ENCODE assay signal across 8 mouse cellular contexts in the genomic region with DNA sequence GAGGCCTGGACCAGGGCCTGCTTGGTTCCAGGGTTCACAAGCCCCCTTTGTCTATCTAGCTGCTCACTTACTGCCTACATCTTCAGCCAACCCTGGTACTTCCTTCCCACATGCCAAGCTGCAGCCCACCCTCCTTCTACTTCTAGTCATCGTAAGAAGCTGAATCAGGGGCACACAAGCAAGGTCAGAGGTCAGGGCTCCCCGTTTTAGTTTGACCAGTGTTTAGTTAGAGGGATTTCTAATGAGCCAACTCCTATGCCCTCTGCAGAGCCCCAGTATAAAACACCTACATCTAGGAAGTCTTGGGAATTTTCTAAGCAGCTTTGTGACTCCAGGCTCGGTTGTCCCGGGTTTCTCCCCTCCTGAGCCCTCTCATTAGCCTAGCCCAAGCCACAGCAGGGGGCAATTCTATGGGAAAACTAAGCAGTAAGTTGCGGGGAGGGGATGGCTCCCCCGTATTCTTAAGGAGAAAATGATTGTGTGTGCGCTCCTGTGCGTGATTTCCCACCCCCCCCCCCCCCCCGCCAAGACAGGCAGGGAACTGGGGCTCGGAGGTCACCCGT. TPM values are rescaled to one million over a fixed set of nuclear protein-coding genes. Genes with fewer than 3 reads are reported as not detected.
A peak's percentile ranks its signal among the peaks of the same experiment; 100 is the strongest.
DNase-seq lines count a peak whose midpoint lies in the region; ATAC-seq and TF ChIP-seq lines count a peak whose summit lies in the region.

No protein-coding gene starts in this region.

- peaks cover 18% of the 10 kb centered on the region for H3K36me3 ChIP-seq in lung, embryonic 15.5 days
- H3K36me3 ChIP-seq in embryonic facial prominence, embryonic 10.5 days (replicated peaks): peaks cover 22% of the 10 kb centered on the region
- H3K36me3 ChIP-seq in hindbrain, postnatal 0 days (ENCODE audit: insufficient read depth, low read length): peaks cover 15% of the 10 kb centered on the region; the same call in 1 of the 2 replicates
- peaks cover 12% of the 10 kb centered on the region for H3K36me3 ChIP-seq in neural tube, embryonic 12.5 days

- H3K4me2 ChIP-seq in lung, embryonic 15.5 days: peak overlapping the region; percentile 92
- H3K4me2 ChIP-seq in hindbrain, postnatal 0 days (ENCODE audit: low read depth, low read length): peak overlapping the region; percentile 85
- peak overlapping the region; percentile 71 for H3K4me2 ChIP-seq in neural tube, embryonic 12.5 days (replicated peaks)

- no peaks in the 10 kb centered on the region for H3K27me3 ChIP-seq in lung, embryonic 15.5 days
- peaks cover 82% of the 10 kb centered on the region for H3K27me3 ChIP-seq in embryonic facial prominence, embryonic 10.5 days (replicated peaks; ENCODE audit: low read depth, poor library complexity, severe bottlenecking)
- peaks cover 9% of the 10 kb centered on the region; the same call in 1 of the 2 replicates for H3K27me3 ChIP-seq in hindbrain, postnatal 0 days (ENCODE audit: insufficient read depth, low read length)
- peaks cover 57% of the 10 kb centered on the region for H3K27me3 ChIP-seq in neural tube, embryonic 12.5 days (replicated peaks)

- H3K9me3 ChIP-seq in lung, embryonic 15.5 days: no peaks in the 10 kb centered on the region
- no peaks in the 10 kb centered on the region for H3K9me3 ChIP-seq in embryonic facial prominence, embryonic 10.5 days
- H3K9me3 ChIP-seq in hindbrain, postnatal 0 days (ENCODE audit: low read length): no peaks in the 10 kb centered on the region
- H3K9me3 ChIP-seq in neural tube, embryonic 12.5 days: no peaks in the 10 kb centered on the region

- H3K4me1 ChIP-seq in lung, embryonic 15.5 days: peaks cover 72% of the 10 kb centered on the region
- H3K4me1 ChIP-seq in embryonic facial prominence, embryonic 10.5 days: peaks cover 97% of the 10 kb centered on the region
- peaks cover 32% of the 10 kb centered on the region for H3K4me1 ChIP-seq in hindbrain, postnatal 0 days (ENCODE audit: insufficient read depth, low read length)
- H3K4me1 ChIP-seq in neural tube, embryonic 12.5 days: peaks cover 53% of the 10 kb centered on the region

- H3K27ac ChIP-seq in lung, embryonic 15.5 days: peak overlapping the region; percentile 96
- peak overlapping the region; percentile 82 for H3K27ac ChIP-seq in embryonic facial prominence, embryonic 10.5 days (replicated peaks)
- H3K27ac ChIP-seq in hindbrain, postnatal 0 days: peak overlapping the region; percentile 56; the same call in 1 of the 2 replicates
- H3K27ac ChIP-seq in neural tube, embryonic 12.5 days: peak overlapping the region; percentile 43; the same call in 1 of the 2 replicates

- DNase-seq in lung, postnatal 10 days: no peak
- no peak for DNase-seq in embryonic facial prominence, embryonic 10.5 days (ENCODE audit: low spot score)
- no peak for DNase-seq in hindbrain, postnatal 0 days (ENCODE audit: low spot score)
- DNase-seq in layer of hippocampus, postnatal 25 days (ENCODE audit: extremely low spot score in 1 of 2, low spot score in 1 of 2): no peak
- no peak for DNase-seq in urinary bladder, adult 2 months (ENCODE audit: low spot score)

- H3K4me3 ChIP-seq in lung, embryonic 15.5 days: peak overlapping the region; percentile 50
- peak overlapping the region; percentile 54 for H3K4me3 ChIP-seq in embryonic facial prominence, embryonic 10.5 days
- peak overlapping the region; percentile 39 for H3K4me3 ChIP-seq in hindbrain, postnatal 0 days (ENCODE audit: low read length)
- peak overlapping the region; percentile 16; the same call in 1 of the 2 replicates for H3K4me3 ChIP-seq in neural tube, embryonic 12.5 days

- ATAC-seq in lung, embryonic 15.5 days (ENCODE audit: borderline replicate concordance, extremely low read depth, low FRiP score, low TSS enrichment): no peak; the same call in 1 of the 2 replicates
- peak; percentile 1; the same call in 1 of the 2 replicates for ATAC-seq in hindbrain, postnatal 0 days
- peak; percentile 27 for ATAC-seq in neural tube, embryonic 12.5 days (ENCODE audit: low FRiP score, low read depth)
- ATAC-seq in megakaryocyte-erythroid progenitor cell, adult 5-6 weeks (replicated peaks; ENCODE audit: low FRiP score, low TSS enrichment, poor library complexity, severe bottlenecking): no peak

- WGBS in lung, embryonic 15.5 days: 2% methylated on average over 11 of the region's 11 CpGs
- under 1% methylated on average over 10 of the region's 11 CpGs for WGBS in embryonic facial prominence, embryonic 10.5 days
- under 1% methylated on average over 11 of the region's 11 CpGs for WGBS in hindbrain, postnatal 0 days
- under 1% methylated on average over 11 of the region's 11 CpGs for WGBS in neural tube, embryonic 12.5 days

- no peak for TF ChIP-seq CTCF in hindbrain, postnatal 0 days (IDR thresholded peaks at IDR 0.05; ENCODE audit: low read depth)

- H3K9ac ChIP-seq in lung, embryonic 15.5 days: peak overlapping the region; percentile 20; the same call in 1 of the 2 replicates
- peak overlapping the region; percentile 17; the same call in 1 of the 2 replicates for H3K9ac ChIP-seq in hindbrain, postnatal 0 days (replicated peaks; ENCODE audit: low read length)
- no peak overlapping the region for H3K9ac ChIP-seq in neural tube, embryonic 12.5 days

RNA-seq across cellular contexts. Expression of a gene that starts 4.0 kb away (rescaled TPM):
- 39.3 and 49.7 TPM in 2 replicates for polyA plus RNA-seq in lung, embryonic 15.5 days (2015; fragmentation: Nextera tagmentation; extraction: Ambion mirVana)
- 14.0 and 17.1 TPM in 2 replicates for polyA plus RNA-seq in embryonic facial prominence, embryonic 10.5 days (2016; fragmentation: Nextera tagmentation; extraction: Ambion mirVana)
- total RNA-seq in hindbrain, postnatal 0 days (2014; rRNA removed): 28.8 and 41.8 TPM in 2 replicates
- 43.7 and 45.5 TPM in 2 replicates for polyA plus RNA-seq in hindbrain, postnatal 0 days (2015; fragmentation: Nextera tagmentation; extraction: Ambion mirVana)
- 18.1 and 19.6 TPM in 2 replicates for polyA plus RNA-seq in neural tube, embryonic 12.5 days (2016; fragmentation: Nextera tagmentation; extraction: Ambion mirVana)
- total RNA-seq in megakaryocyte-erythroid progenitor cell, adult 5-6 weeks (2014; fragmentation: Nextera tagmentation): 4.2 and 5.9 TPM in 2 replicates
- 0.33 and 0.69 TPM in 2 replicates for total RNA-seq in megakaryocyte-erythroid progenitor cell, adult 5-6 weeks (2017)
- 10 to 100 TPM; 22.5 to 32.3 TPM for total RNA-seq in layer of hippocampus, postnatal 25 days (2021)
- 67.4 and 93.4 TPM in 2 replicates for polyA plus RNA-seq in urinary bladder, adult 2 months (2012; rRNA removed)

RNA-seq across cellular contexts. Expression of a gene that starts 11.0 kb away (rescaled TPM):
- polyA plus RNA-seq in lung, embryonic 15.5 days (2015; fragmentation: Nextera tagmentation; extraction: Ambion mirVana): 662 and 670 TPM in 2 replicates
- polyA plus RNA-seq in embryonic facial prominence, embryonic 10.5 days (2016; fragmentation: Nextera tagmentation; extraction: Ambion mirVana): 266 and 347 TPM in 2 replicates
- total RNA-seq in hindbrain, postnatal 0 days (2014; rRNA removed): 611 and 635 TPM in 2 replicates
- 803 and 834 TPM in 2 replicates for polyA plus RNA-seq in hindbrain, postnatal 0 days (2015; fragmentation: Nextera tagmentation; extraction: Ambion mirVana)
- polyA plus RNA-seq in neural tube, embryonic 12.5 days (2016; fragmentation: Nextera tagmentation; extraction: Ambion mirVana): 547 and 569 TPM in 2 replicates
- total RNA-seq in megakaryocyte-erythroid progenitor cell, adult 5-6 weeks (2014; fragmentation: Nextera tagmentation): 185 and 209 TPM in 2 replicates
- total RNA-seq in megakaryocyte-erythroid progenitor cell, adult 5-6 weeks (2017): 162 and 206 TPM in 2 replicates
- total RNA-seq in layer of hippocampus, postnatal 25 days (2021): 100 to 1,000 TPM; 692 to 732 TPM
- 385 and 562 TPM in 2 replicates for polyA plus RNA-seq in urinary bladder, adult 2 months (2012; rRNA removed)

RNA-seq across cellular contexts. Expression of a gene that starts 25.3 kb away (rescaled TPM):
- 72.7 and 74.2 TPM in 2 replicates for polyA plus RNA-seq in lung, embryonic 15.5 days (2015; fragmentation: Nextera tagmentation; extraction: Ambion mirVana)
- 79.0 and 80.4 TPM in 2 replicates for polyA plus RNA-seq in embryonic facial prominence, embryonic 10.5 days (2016; fragmentation: Nextera tagmentation; extraction: Ambion mirVana)
- 121 and 139 TPM in 2 replicates for total RNA-seq in hindbrain, postnatal 0 days (2014; rRNA removed)
- polyA plus RNA-seq in hindbrain, postnatal 0 days (2015; fragmentation: Nextera tagmentation; extraction: Ambion mirVana): 95.6 and 105 TPM in 2 replicates
- 77.6 and 78.3 TPM in 2 replicates for polyA plus RNA-seq in neural tube, embryonic 12.5 days (2016; fragmentation: Nextera tagmentation; extraction: Ambion mirVana)
- 13.7 and 22.4 TPM in 2 replicates for total RNA-seq in megakaryocyte-erythroid progenitor cell, adult 5-6 weeks (2014; fragmentation: Nextera tagmentation)
- total RNA-seq in megakaryocyte-erythroid progenitor cell, adult 5-6 weeks (2017): 16.0 and 57.4 TPM in 2 replicates
- total RNA-seq in layer of hippocampus, postnatal 25 days (2021): 100 to 1,000 TPM; 110 to 121 TPM
- polyA plus RNA-seq in urinary bladder, adult 2 months (2012; rRNA removed): 84.0 and 88.5 TPM in 2 replicates

RNA-seq across cellular contexts. Expression of a gene that starts 30.6 kb away (rescaled TPM):
- polyA plus RNA-seq in lung, embryonic 15.5 days (2015; fragmentation: Nextera tagmentation; extraction: Ambion mirVana): 28.1 and 29.3 TPM in 2 replicates
- polyA plus RNA-seq in embryonic facial prominence, embryonic 10.5 days (2016; fragmentation: Nextera tagmentation; extraction: Ambion mirVana): 7.1 and 8.2 TPM in 2 replicates
- 5.3 and 5.4 TPM in 2 replicates for total RNA-seq in hindbrain, postnatal 0 days (2014; rRNA removed)
- 6.2 and 6.6 TPM in 2 replicates for polyA plus RNA-seq in hindbrain, postnatal 0 days (2015; fragmentation: Nextera tagmentation; extraction: Ambion mirVana)
- polyA plus RNA-seq in neural tube, embryonic 12.5 days (2016; fragmentation: Nextera tagmentation; extraction: Ambion mirVana): 6.4 and 7.3 TPM in 2 replicates
- 7.9 and 14.3 TPM in 2 replicates for total RNA-seq in megakaryocyte-erythroid progenitor cell, adult 5-6 weeks (2014; fragmentation: Nextera tagmentation)
- total RNA-seq in megakaryocyte-erythroid progenitor cell, adult 5-6 weeks (2017): 3.5 and 14.3 TPM in 2 replicates
- 1 to 10 TPM; 1.7 to 4.1 TPM for total RNA-seq in layer of hippocampus, postnatal 25 days (2021)
- polyA plus RNA-seq in urinary bladder, adult 2 months (2012; rRNA removed): 38.1 and 47.5 TPM in 2 replicates

RNA-seq across cellular contexts. Expression of a gene that starts 35.8 kb away (rescaled TPM):
- 0.66 and 0.78 TPM in 2 replicates for polyA plus RNA-seq in lung, embryonic 15.5 days (2015; fragmentation: Nextera tagmentation; extraction: Ambion mirVana)
- 1.5 and 2.1 TPM in 2 replicates for polyA plus RNA-seq in embryonic facial prominence, embryonic 10.5 days (2016; fragmentation: Nextera tagmentation; extraction: Ambion mirVana)
- total RNA-seq in hindbrain, postnatal 0 days (2014; rRNA removed): 4.2 and 4.3 TPM in 2 replicates
- 0.97 and 1.3 TPM in 2 replicates for polyA plus RNA-seq in hindbrain, postnatal 0 days (2015; fragmentation: Nextera tagmentation; extraction: Ambion mirVana)
- polyA plus RNA-seq in neural tube, embryonic 12.5 days (2016; fragmentation: Nextera tagmentation; extraction: Ambion mirVana): 1.4 and 2.3 TPM in 2 replicates
- 3.4 and 4.5 TPM in 2 replicates for total RNA-seq in megakaryocyte-erythroid progenitor cell, adult 5-6 weeks (2014; fragmentation: Nextera tagmentation)
- 2.8 and 4.6 TPM in 2 replicates for total RNA-seq in megakaryocyte-erythroid progenitor cell, adult 5-6 weeks (2017)
- 1 to 10 TPM; 4.2 to 4.4 TPM for total RNA-seq in layer of hippocampus, postnatal 25 days (2021)
- polyA plus RNA-seq in urinary bladder, adult 2 months (2012; rRNA removed): 2.2 and 2.3 TPM in 2 replicates

Comparison
In these comparisons a context has a peak if more than half of its experiments do, and no peak if none do; other contexts are left out.
1. ATAC-seq: peak in hindbrain, postnatal 0 days (single experiment) and neural tube, embryonic 12.5 days (single experiment); none in lung, embryonic 15.5 days (single experiment) and megakaryocyte-erythroid progenitor cell, adult 5-6 weeks (single experiment).
2. H3K27ac ChIP-seq: peak in every context shown above with its lines; median percentile 96 in lung, embryonic 15.5 days; 82 in embryonic facial prominence, embryonic 10.5 days; 56 in hindbrain, postnatal 0 days; 43 in neural tube, embryonic 12.5 days.
3. Peak in every context shown above with its lines, with median percentiles within 50 percentile points of each other: H3K4me2 ChIP-seq and H3K4me3 ChIP-seq.